Mouse (Mus musculus): ENCODE results near the gene Smok2a.
"Not testable (repeated sequence)": the region's sequence is repeated elsewhere in the genome, so short reads cannot be mapped to it uniquely, and the experiment has no call there.

GRCm38 (mm10) chr17:13208460-13208859, 12.5 kb upstream of the Smok2a start:
- not testable (repeated sequence) for TF ChIP-seq CTCF (IDR thresholded peaks at IDR 0.05; ENCODE audit: borderline replicate concordance, insufficient read depth, low read depth, low read length); POLR2A (IDR thresholded peaks at IDR 0.05; ENCODE audit: borderline replicate concordance, insufficient read depth, low read length)
